In genomic region chr9:108661677-108662612, GRCm38 (mm10) we compare ENCODE assay signal across 8 mouse cellular contexts. TPM values are rescaled to one million over a fixed set of nuclear protein-coding genes. Genes with fewer than 3 reads are reported as not detected.
DNase-seq lines count a peak whose midpoint lies in the region; ATAC-seq lines count a peak whose summit lies in the region.

Gene Slc25a20, plus strand, starts transcription at chr9:108662088.

- ATAC-seq in CD4-positive, CD25-positive, alpha-beta regulatory T cell, adult 4 months: peak; percentile 95
- ATAC-seq in heart, embryonic 15.5 days (replicated peaks; ENCODE audit: insufficient number of reproducible peaks, insufficient read depth, low FRiP score, low read depth): peak; percentile 91
- ATAC-seq in liver, embryonic 15.5 days (ENCODE audit: insufficient read depth): peak; percentile 88
- ATAC-seq in neural tube, embryonic 12.5 days (ENCODE audit: low FRiP score, low read depth): peak; percentile 82

- no peaks in the 10 kb centered on the region for H3K36me3 ChIP-seq in forebrain, embryonic 10.5 days (replicated peaks)
- H3K36me3 ChIP-seq in heart, embryonic 15.5 days: no peaks in the 10 kb centered on the region
- H3K36me3 ChIP-seq in liver, embryonic 15.5 days (replicated peaks): no peaks in the 10 kb centered on the region
- no peaks in the 10 kb centered on the region for H3K36me3 ChIP-seq in neural tube, embryonic 12.5 days

- peak within 1 kb of the TSS; percentile 83 for H3K27ac ChIP-seq in forebrain, embryonic 10.5 days
- peak within 1 kb of the TSS; percentile 76 for H3K27ac ChIP-seq in heart, embryonic 15.5 days
- peak within 1 kb of the TSS; percentile 61; the same call in 1 of the 2 replicates for H3K27ac ChIP-seq in liver, embryonic 15.5 days (replicated peaks)
- no peak within 1 kb of the TSS for H3K27ac ChIP-seq in neural tube, embryonic 12.5 days

- no peaks in the 10 kb centered on the region for H3K9me3 ChIP-seq in forebrain, embryonic 10.5 days
- H3K9me3 ChIP-seq in heart, embryonic 15.5 days (replicated peaks): no peaks in the 10 kb centered on the region
- H3K9me3 ChIP-seq in liver, embryonic 15.5 days (replicated peaks): no peaks in the 10 kb centered on the region
- H3K9me3 ChIP-seq in neural tube, embryonic 12.5 days: no peaks in the 10 kb centered on the region

- peak within 1 kb of the TSS; percentile 66 for H3K9ac ChIP-seq in heart, embryonic 15.5 days
- peak within 1 kb of the TSS; percentile 63 for H3K9ac ChIP-seq in liver, embryonic 15.5 days
- H3K9ac ChIP-seq in neural tube, embryonic 12.5 days: peak within 1 kb of the TSS; percentile 67

- WGBS in forebrain, embryonic 10.5 days: 3% methylated on average over 33 of the region's 37 CpGs
- 2% methylated on average over 35 of the region's 37 CpGs for WGBS in heart, embryonic 15.5 days
- WGBS in liver, embryonic 15.5 days (ENCODE audit: insufficient replicate concordance): under 1% methylated on average over 37 of the region's 37 CpGs
- WGBS in neural tube, embryonic 12.5 days: 3% methylated on average over 37 of the region's 37 CpGs

- DNase-seq in c-Kit-positive CD71-negative TER-119-negative erythroid progenitor cells, embryonic 14.5 days (ENCODE audit: low read depth): peak; percentile 66
- peak; percentile 83 for DNase-seq in forebrain, embryonic 10.5 days (ENCODE audit: extremely low spot score, low spot score)
- peak; percentile 94 to 96 for DNase-seq in kidney, postnatal 36 days
- DNase-seq in telencephalon, adult 2 months (ENCODE audit: low read depth, low spot score): peak; percentile 50

- peak within 1 kb of the TSS; percentile 77 for H3K4me3 ChIP-seq in forebrain, embryonic 10.5 days
- H3K4me3 ChIP-seq in heart, embryonic 15.5 days: peak within 1 kb of the TSS; percentile 76
- H3K4me3 ChIP-seq in liver, embryonic 15.5 days (replicated peaks): peak within 1 kb of the TSS; percentile 71
- H3K4me3 ChIP-seq in neural tube, embryonic 12.5 days: peak within 1 kb of the TSS; percentile 71

- peaks cover 18% of the 10 kb centered on the region for H3K4me1 ChIP-seq in forebrain, embryonic 10.5 days
- peaks cover 9% of the 10 kb centered on the region for H3K4me1 ChIP-seq in heart, embryonic 15.5 days (replicated peaks)
- peaks cover 18% of the 10 kb centered on the region for H3K4me1 ChIP-seq in liver, embryonic 15.5 days (replicated peaks)
- H3K4me1 ChIP-seq in neural tube, embryonic 12.5 days: peaks cover 10% of the 10 kb centered on the region

- H3K27me3 ChIP-seq in forebrain, embryonic 10.5 days (ENCODE audit: poor library complexity, severe bottlenecking): no peaks in the 10 kb centered on the region
- no peaks in the 10 kb centered on the region for H3K27me3 ChIP-seq in heart, embryonic 15.5 days
- no peaks in the 10 kb centered on the region for H3K27me3 ChIP-seq in liver, embryonic 15.5 days
- H3K27me3 ChIP-seq in neural tube, embryonic 12.5 days (replicated peaks): no peaks in the 10 kb centered on the region

- H3K4me2 ChIP-seq in heart, embryonic 15.5 days: peak within 1 kb of the TSS; percentile 67
- peak within 1 kb of the TSS; percentile 92 for H3K4me2 ChIP-seq in liver, embryonic 15.5 days
- peak within 1 kb of the TSS; percentile 79 for H3K4me2 ChIP-seq in neural tube, embryonic 12.5 days (replicated peaks)

RNA-seq across cellular contexts. Expression of gene Slc25a20, which starts in this region (rescaled TPM):
- polyA plus RNA-seq in CD4-positive, CD25-positive, alpha-beta regulatory T cell, adult 4 months (2017; shearing (Covaris generic)): 10 to 100 TPM; 40.4 to 61.1 TPM
- 33.1 and 35.8 TPM in 2 replicates for polyA plus RNA-seq in forebrain, embryonic 10.5 days (2016; fragmentation: Nextera tagmentation; extraction: Ambion mirVana)
- polyA plus RNA-seq in heart, embryonic 15.5 days (2015; fragmentation: Nextera tagmentation; extraction: Ambion mirVana): 73.4 and 74.6 TPM in 2 replicates
- polyA plus RNA-seq in liver, embryonic 15.5 days (2015; fragmentation: Nextera tagmentation; extraction: Ambion mirVana): 25.4 and 26.8 TPM in 2 replicates
- polyA plus RNA-seq in neural tube, embryonic 12.5 days (2016; fragmentation: Nextera tagmentation; extraction: Ambion mirVana): 40.1 and 41.8 TPM in 2 replicates
